Mouse (Mus musculus) midbrain, embryonic 16.5 days (tissue): Measurements from ENCODE around the gene Mtfmt. TPM values are rescaled to one million over a fixed set of nuclear protein-coding genes. Genes with fewer than 3 reads are reported as not detected.

ENCODE experiments used
- polyA plus RNA-seq: library from polyadenylated mRNA; unstranded; fragments of >200 nt; fragmentation: Nextera tagmentation; extraction: Ambion mirVana; gene quantifications from 2 replicates; pipeline ENCODE4 v1.2.1, GENCODE M21; 2015

Mtfmt gene
- polyA plus RNA-seq, 1 experiment from 2014 or later: 23.2 TPM

Other genes starting within 250 kb of the Mtfmt start
- gene Parp16, start 240.4 kb upstream of the Mtfmt start, polyA plus RNA-seq: 8.5 and 9.0 TPM in 2 replicates
- gene Cilp, start 170.6 kb upstream of the Mtfmt start, polyA plus RNA-seq: 0.20 and 0.29 TPM in 2 replicates
- 38.0 and 42.2 TPM in 2 replicates for gene Clpx, start 141.5 kb upstream of the Mtfmt start, polyA plus RNA-seq
- 6.5 and 7.2 TPM in 2 replicates for gene Pdcd7, start 89.7 kb upstream of the Mtfmt start, polyA plus RNA-seq
- 2.1 and 2.7 TPM in 2 replicates for gene Ubap1l, start 74.7 kb upstream of the Mtfmt start, polyA plus RNA-seq
- 0.50 and 0.67 TPM in 2 replicates for gene Kbtbd13, start 44.1 kb upstream of the Mtfmt start, polyA plus RNA-seq
- gene Rasl12, start 37.3 kb upstream of the Mtfmt start, polyA plus RNA-seq: 7.1 and 8.4 TPM in 2 replicates
- gene Slc51b, start 12.8 kb upstream of the Mtfmt start, polyA plus RNA-seq: not detected in 2 replicates
- 111 and 126 TPM in 2 replicates for gene Spg21, start 25.2 kb downstream of the Mtfmt start, polyA plus RNA-seq
- gene Ankdd1a, start 84.4 kb downstream of the Mtfmt start, polyA plus RNA-seq: 1.1 and 1.8 TPM in 2 replicates
- gene Plekho2, start 144.3 kb downstream of the Mtfmt start, polyA plus RNA-seq: 3.1 and 3.8 TPM in 2 replicates
- 2.0 and 2.1 TPM in 2 replicates for gene Pif1, start 151.4 kb downstream of the Mtfmt start, polyA plus RNA-seq
- 2.9 TPM in 2 replicates for gene Rbpms2, start 193.9 kb downstream of the Mtfmt start, polyA plus RNA-seq
- 384 and 407 TPM in 2 replicates for gene Oaz2, start 232.2 kb downstream of the Mtfmt start, polyA plus RNA-seq